Mouse (Mus musculus) intestine, embryonic 15.5 days (tissue): ENCODE data around the gene Adal. TPM values are rescaled to one million over a fixed set of nuclear protein-coding genes. Genes with fewer than 3 reads are reported as not detected.

Experiments
- ATAC-seq: fragments of 200-750 bp; cut with Nextera tagmentation; 2 replicates; pipeline ENCODE4 v1.8.0; 2017; ENCODE audit warnings: moderate TSS enrichment, moderate library complexity
- H3K27ac ChIP-seq: fragments of 300-500 bp; sonication (generic); 2 replicates; pipeline ENCODE4 v1.5.1; 2015; ENCODE audit warnings: mild to moderate bottlenecking, inconsistent platforms
- H3K27me3 ChIP-seq: fragments of 300-500 bp; sonication (generic); replicated peaks from 2 replicates; pipeline ENCODE4 v1.6.1; 2015; ENCODE audit warnings: inconsistent platforms
- H3K36me3 ChIP-seq: fragments of 300-500 bp; sonication (generic); 2 replicates; pipeline ENCODE4 v1.6.1; 2015; ENCODE audit warnings: inconsistent platforms
- H3K4me1 ChIP-seq: fragments of 300-500 bp; sonication (generic); replicated peaks from 2 replicates; pipeline ENCODE4 v1.6.1; 2015; ENCODE audit warnings: inconsistent platforms
- H3K4me2 ChIP-seq: fragments of 300-500 bp; sonication (generic); replicated peaks from 2 replicates; pipeline ENCODE4 v1.6.1; 2015; ENCODE audit warnings: mild to moderate bottlenecking, inconsistent platforms
- H3K4me3 ChIP-seq: fragments of 300-500 bp; sonication (generic); replicated peaks from 2 replicates; pipeline ENCODE4 v1.5.1; 2015; ENCODE audit warnings: inconsistent platforms
- H3K9ac ChIP-seq: fragments of 300-500 bp; sonication (generic); 2 replicates; pipeline ENCODE4 v1.6.1; 2015; ENCODE audit warnings: inconsistent platforms
- H3K9me3 ChIP-seq: fragments of 300-500 bp; sonication (generic); 2 replicates; pipeline ENCODE4 v1.6.1; 2016; ENCODE audit warnings: inconsistent platforms
- WGBS: fragments of 180-500 bp; shearing (Covaris S2); methylation state at CpG from one replicate; pipeline ENCODE4 v1.1.7; 2015; 5-methylcytosine and 5-hydroxymethylcytosine counted together
- polyA plus RNA-seq: library from polyadenylated mRNA; unstranded; fragments of >200 nt; fragmentation: Nextera tagmentation; extraction: Ambion mirVana; gene quantifications from 2 replicates; pipeline ENCODE4 v1.2.1, GENCODE M21; 2015

Adal gene
- polyA plus RNA-seq, 1 experiment from 2014 or later = 18.2 TPM

GRCm38 (mm10) chr2:121195466-121195865 lies 55.2 kb downstream of the Adal start:
- Histone ChIP-seq H3K9me3 (no peaks in the 10 kb centered on the region), H3K27ac (no peak overlapping the region), H3K9ac (no peak overlapping the region), H3K4me2 (no peak overlapping the region), H3K27me3 (no peaks in the 10 kb centered on the region), H3K4me3 (no peak overlapping the region), H3K36me3 (peaks cover 52% of the 10 kb centered on the region), H3K4me1 (no peaks in the 10 kb centered on the region)
- no peak for ATAC-seq
- 91% methylated on average over 9 of the region's 9 CpGs for WGBS

GRCm38 (mm10) chr2:121204276-121204675 lies 64.0 kb downstream of the Adal start:
- Histone ChIP-seq H3K36me3 (peaks cover 31% of the 10 kb centered on the region), H3K9me3 (no peaks in the 10 kb centered on the region), H3K4me3 (no peak overlapping the region), H3K27ac (no peak overlapping the region), H3K27me3 (no peaks in the 10 kb centered on the region), H3K4me2 (no peak overlapping the region), H3K9ac (no peak overlapping the region), H3K4me1 (no peaks in the 10 kb centered on the region)
- no peak for ATAC-seq
- 93% methylated on average over 17 of the region's 17 CpGs for WGBS

Other genes starting within 250 kb of the Adal start
- gene Ubr1, start 169.7 kb upstream of the Adal start, polyA plus RNA-seq = 16.8 and 18.3 TPM in 2 replicates
- gene Tmem62, start 163.4 kb upstream of the Adal start, polyA plus RNA-seq = 5.1 and 5.5 TPM in 2 replicates
- gene Ccndbp1, start 132.0 kb upstream of the Adal start, polyA plus RNA-seq = 32.6 and 32.8 TPM in 2 replicates
- gene Epb42, start 103.4 kb upstream of the Adal start, polyA plus RNA-seq = 2.5 and 2.6 TPM in 2 replicates
- 0.08 TPM in 1 of 2 replicates, not detected in the other for gene Tgm5, start 54.6 kb upstream of the Adal start, polyA plus RNA-seq
- gene Tgm7, start 30.6 kb upstream of the Adal start, polyA plus RNA-seq = 0.20 and 0.23 TPM in 2 replicates
- 19.4 and 20.0 TPM in 2 replicates for gene Lcmt2, start 225 bp downstream of the Adal start, polyA plus RNA-seq
- gene Tubgcp4, start 30.2 kb downstream of the Adal start, polyA plus RNA-seq = 38.2 and 44.2 TPM in 2 replicates
- 8.6 and 8.9 TPM in 2 replicates for gene Zscan29, start 30.7 kb downstream of the Adal start, polyA plus RNA-seq
- 40.1 and 43.4 TPM in 2 replicates for gene Trp53bp1, start 131.0 kb downstream of the Adal start, polyA plus RNA-seq
- 2.7 and 4.2 TPM in 2 replicates for gene Map1a, start 149.2 kb downstream of the Adal start, polyA plus RNA-seq
- gene Ppip5k1, start 215.0 kb downstream of the Adal start, polyA plus RNA-seq = 15.4 and 16.3 TPM in 2 replicates
- 417 and 490 TPM in 2 replicates for gene Ckmt1, start 217.3 kb downstream of the Adal start, polyA plus RNA-seq
- not detected in 2 replicates for gene Strc, start 246.7 kb downstream of the Adal start, polyA plus RNA-seq